Mouse (Mus musculus): Measurements from ENCODE around the gene Zbed5.
"Not testable (repeated sequence)": the region's sequence is repeated elsewhere in the genome, so short reads cannot be mapped to it uniquely, and the experiment has no call there.

Gene Zbed5

GRCm38 (mm10) chr5:129895198-129896088 is at the start of gene Zbed5:
Gene Zbed5, plus strand, starts transcription at chr5:129895723.
- peak; percentile 90 for DNase-seq (ENCODE audit: low read depth, low spot score)

- DNase-seq (ENCODE audit: low read depth, low spot score) = peak; percentile 96
Measured at GRCm38 (mm10) chr5:129846752-129847557, 48.6 kb upstream of the Zbed5 start, which contains the start of gene Sumf2. Gene Sumf2, plus strand, starts transcription at chr5:129846986.

GRCm38 (mm10) chr5:129847558-129847820 is 48.0 kb upstream of the Zbed5 start:
- DNase-seq (ENCODE audit: low read depth, low spot score) = no peak

- DNase-seq (ENCODE audit: low read depth, low spot score) = no peak
Measured at GRCm38 (mm10) chr5:129855163-129855562, 40.4 kb upstream of the Zbed5 start.

- DNase-seq (ENCODE audit: low read depth, low spot score) = no peak
Measured at GRCm38 (mm10) chr5:129856414-129856813, 39.1 kb upstream of the Zbed5 start.

GRCm38 (mm10) chr5:129862325-129862724 is 33.2 kb upstream of the Zbed5 start:
- DNase-seq (ENCODE audit: low read depth, low spot score) = no peak

GRCm38 (mm10) chr5:129864467-129864866 is 31.1 kb upstream of the Zbed5 start:
- DNase-seq (ENCODE audit: low read depth, low spot score) = no peak

GRCm38 (mm10) chr5:129865841-129866240 is 29.7 kb upstream of the Zbed5 start:
- DNase-seq (ENCODE audit: low read depth, low spot score) = peak; percentile 57

GRCm38 (mm10) chr5:129869238-129869995 is 26.1 kb upstream of the Zbed5 start:
- DNase-seq (ENCODE audit: low read depth, low spot score) = no peak

- peak; percentile 85 for DNase-seq (ENCODE audit: low read depth, low spot score)
Measured at GRCm38 (mm10) chr5:129871238-129871637, 24.3 kb upstream of the Zbed5 start.

GRCm38 (mm10) chr5:129873942-129874341 is 21.6 kb upstream of the Zbed5 start:
- DNase-seq (ENCODE audit: low read depth, low spot score) = no peak

- no peak for DNase-seq (ENCODE audit: low read depth, low spot score)
Measured at GRCm38 (mm10) chr5:129875098-129875497, 20.4 kb upstream of the Zbed5 start.

- peak; percentile 93 for DNase-seq (ENCODE audit: low read depth, low spot score)
Measured at GRCm38 (mm10) chr5:129877731-129878455, 17.6 kb upstream of the Zbed5 start.

GRCm38 (mm10) chr5:129878946-129879345 is 16.6 kb upstream of the Zbed5 start:
- DNase-seq (ENCODE audit: low read depth, low spot score) = peak; percentile 94

- DNase-seq (ENCODE audit: low read depth, low spot score) = no peak
Measured at GRCm38 (mm10) chr5:129879888-129880287, 15.6 kb upstream of the Zbed5 start.

GRCm38 (mm10) chr5:129886271-129886670 is 9.3 kb upstream of the Zbed5 start:
- no peak for DNase-seq (ENCODE audit: low read depth, low spot score)

GRCm38 (mm10) chr5:129886911-129887636 is 8.4 kb upstream of the Zbed5 start, which contains the start of gene Chchd2:
Gene Chchd2, minus strand, starts transcription at chr5:129887470.
- DNase-seq (ENCODE audit: low read depth, low spot score) = peak; percentile 98

- not testable (repeated sequence) for DNase-seq (ENCODE audit: low read depth, low spot score)
Measured at GRCm38 (mm10) chr5:129890390-129890789, 5.1 kb upstream of the Zbed5 start.

GRCm38 (mm10) chr5:129898449-129898848 is 2.9 kb downstream of the Zbed5 start, which contains the start of gene Phkg1:
Gene Phkg1, minus strand, starts transcription at chr5:129898549.
- no peak for DNase-seq (ENCODE audit: low read depth, low spot score)

- no peak for DNase-seq (ENCODE audit: low read depth, low spot score)
Measured at GRCm38 (mm10) chr5:129907775-129908174, 12.3 kb downstream of the Zbed5 start.
